20 mouse cellular contexts compared by ENCODE assay signal in genomic region chr6:117330726-117331360, GRCm38 (mm10).
DNase-seq lines count a peak whose midpoint lies in the region; ATAC-seq and TF ChIP-seq lines count a peak whose summit lies in the region.
"Had no signal": no experiment of that assay in that cellular context is flagged by ENCODE, and none has a peak within 500 bp of the region (broad histone marks: within the 10 kb centered on the region; RNA-seq: fewer than 3 reads in every experiment).

No protein-coding gene starts in this region.

- DNase-seq in hindbrain, embryonic 10.5 days (ENCODE audit: low spot score): peak; percentile 12
- no peak for DNase-seq in hindbrain, embryonic 14.5 days (ENCODE audit: low spot score)
- peak; percentile 16 for DNase-seq in Muller cell, postnatal 12 days (ENCODE audit: inconsistent ontology term)
- peak; percentile 16 for DNase-seq in heart, postnatal 4 days
- no peak for DNase-seq in frontal cortex, postnatal 36 days (ENCODE audit: low spot score in 2 of 2)
- DNase-seq in left cerebral cortex, adult 8-10 months (ENCODE audit: low spot score in 2 of 2): no peak
- DNase-seq: cerebellum, postnatal 14 days; gastrocnemius, adult 2 months; lung, adult 2 months; spleen, adult 18-20 months had no signal

- peaks cover 35% of the 10 kb centered on the region for H3K4me1 ChIP-seq in hindbrain, embryonic 10.5 days (replicated peaks)
- no peaks in the 10 kb centered on the region for H3K4me1 ChIP-seq in hindbrain, embryonic 14.5 days (replicated peaks; ENCODE audit: control insufficient read depth, insufficient read depth, low read length)
- H3K4me1 ChIP-seq: intestine, embryonic 15.5 days; megakaryocyte, embryonic 14.5 days; stomach, embryonic 15.5 days had no signal

- H3K27me3 ChIP-seq in hindbrain, embryonic 10.5 days (ENCODE audit: insufficient read depth, poor library complexity, severe bottlenecking): no peaks in the 10 kb centered on the region
- no peaks in the 10 kb centered on the region for H3K27me3 ChIP-seq in hindbrain, embryonic 14.5 days (ENCODE audit: control insufficient read depth, insufficient read depth, low read length)
- no peaks in the 10 kb centered on the region for H3K27me3 ChIP-seq in C2C12 (ENCODE audit: control insufficient read depth, insufficient read depth, insufficient read length)
- H3K27me3 ChIP-seq: intestine, embryonic 15.5 days; megakaryocyte, embryonic 14.5 days; Patski; stomach, embryonic 15.5 days had no signal

- H3K79me3 ChIP-seq in C2C12 (ENCODE audit: low read depth): no peaks in the 10 kb centered on the region

- H3K4me3 ChIP-seq in hindbrain, embryonic 10.5 days: no peak overlapping the region
- no peak overlapping the region for H3K4me3 ChIP-seq in hindbrain, embryonic 14.5 days (replicated peaks; ENCODE audit: low read length)
- H3K4me3 ChIP-seq in C2C12 (ENCODE audit: insufficient read depth, poor library complexity, severe bottlenecking): no peak overlapping the region
- H3K4me3 ChIP-seq: gastrocnemius, adult 2 months; intestine, embryonic 15.5 days; layer of hippocampus, adult 2 months; left cerebral cortex, adult 2 months; limb, embryonic 13.5 days; megakaryocyte, embryonic 14.5 days; stomach, embryonic 15.5 days had no signal

- no peak overlapping the region for H3K9ac ChIP-seq in hindbrain, embryonic 14.5 days
- H3K9ac ChIP-seq: intestine, embryonic 15.5 days; limb, embryonic 13.5 days; stomach, embryonic 15.5 days had no signal

- no peaks in the 10 kb centered on the region for H3K79me2 ChIP-seq in C2C12 (ENCODE audit: control insufficient read depth, insufficient read depth)

- H3K27ac ChIP-seq in hindbrain, embryonic 10.5 days: peak overlapping the region; percentile 16
- H3K27ac ChIP-seq in hindbrain, embryonic 14.5 days: no peak overlapping the region
- H3K27ac ChIP-seq: gastrocnemius, adult 2 months; intestine, embryonic 15.5 days; kidney, postnatal 0 days; layer of hippocampus, adult 2 months; left cerebral cortex, adult 2 months; limb, embryonic 13.5 days; stomach, embryonic 15.5 days had no signal

- H3K9me3 ChIP-seq in hindbrain, embryonic 10.5 days: no peaks in the 10 kb centered on the region
- no peaks in the 10 kb centered on the region for H3K9me3 ChIP-seq in hindbrain, embryonic 14.5 days (ENCODE audit: control insufficient read depth, low read length)
- H3K9me3 ChIP-seq: intestine, embryonic 15.5 days; limb, embryonic 13.5 days; stomach, embryonic 15.5 days had no signal

- no peak overlapping the region for H3ac ChIP-seq in C2C12 (ENCODE audit: control insufficient read depth, insufficient read length, low read depth)

- no peak for TF ChIP-seq CTCF in C2C12 (IDR thresholded peaks at IDR 0.05; ENCODE audit: control insufficient read depth, insufficient read depth, insufficient read length)

- WGBS in hindbrain, embryonic 10.5 days: 40% methylated on average over 5 of the region's 5 CpGs
- WGBS in hindbrain, embryonic 14.5 days: 24% methylated on average over 5 of the region's 5 CpGs

- H3K36me3 ChIP-seq in hindbrain, embryonic 10.5 days: no peaks in the 10 kb centered on the region
- no peaks in the 10 kb centered on the region for H3K36me3 ChIP-seq in hindbrain, embryonic 14.5 days (replicated peaks; ENCODE audit: control insufficient read depth, insufficient read depth)
- H3K36me3 ChIP-seq in C2C12 (ENCODE audit: control insufficient read depth, insufficient read depth): no peaks in the 10 kb centered on the region
- H3K36me3 ChIP-seq: intestine, embryonic 15.5 days; limb, embryonic 13.5 days; stomach, embryonic 15.5 days had no signal

- H3K4me2 ChIP-seq in hindbrain, embryonic 14.5 days (replicated peaks): no peak overlapping the region
- H3K4me2 ChIP-seq: intestine, embryonic 15.5 days; limb, embryonic 13.5 days; stomach, embryonic 15.5 days had no signal

- no peak for ATAC-seq in hindbrain, embryonic 14.5 days (ENCODE audit: low FRiP score)
- ATAC-seq: forebrain, embryonic 14.5 days; Patski had no signal

TF ChIP-seq in C2C12, 6 proteins besides CTCF, POLR2A, EP300 and RAD21:
- no peak for TF ChIP-seq MYOG (IDR thresholded peaks at IDR 0.05; ENCODE audit: control insufficient read depth, extremely low read depth, insufficient read length)
- TF ChIP-seq MAX (IDR thresholded peaks at IDR 0.05): no peak
- TF ChIP-seq USF1 (IDR thresholded peaks at IDR 0.05; ENCODE audit: low read depth): no peak
- no peak for TF ChIP-seq FOSL1 (IDR thresholded peaks at IDR 0.05; ENCODE audit: insufficient read depth, low read length, poor library complexity, severe bottlenecking)
- no peak for TF ChIP-seq CEBPB (IDR thresholded peaks at IDR 0.05; ENCODE audit: low read depth)
- peak; percentile 98 for TF ChIP-seq MYOD1 (IDR thresholded peaks at IDR 0.05; ENCODE audit: control insufficient read depth, insufficient read length, low read depth)

Comparison
In these comparisons a context has a peak if more than half of its experiments do, and no peak if none do; other contexts are left out.
1. DNase-seq: peak in hindbrain, embryonic 10.5 days (single experiment), Muller cell, postnatal 12 days (single experiment) and heart, postnatal 4 days (single experiment); none in hindbrain, embryonic 14.5 days (single experiment), frontal cortex, postnatal 36 days (0 of 2) and left cerebral cortex, adult 8-10 months (0 of 2).